Mouse (Mus musculus) CD4-positive, CD25-positive, alpha-beta regulatory T cell, adult 4 months (primary cell): Measurements from ENCODE around the gene Olfr1177-ps. TPM values are rescaled to one million over a fixed set of nuclear protein-coding genes. Genes with fewer than 3 reads are reported as not detected.

ENCODE experiments used
- ATAC-seq: one replicate; pipeline ENCODE4 v1.8.0; 2017
- polyA plus RNA-seq, 2 experiments: library from polyadenylated mRNA; unstranded; fragments of 100-300 nt; shearing (Covaris generic); gene quantifications; one replicate each; pipeline ENCODE4 v1.2.1; 2017

The Olfr1177-ps gene
- not detected for polyA plus RNA-seq

DNA sequence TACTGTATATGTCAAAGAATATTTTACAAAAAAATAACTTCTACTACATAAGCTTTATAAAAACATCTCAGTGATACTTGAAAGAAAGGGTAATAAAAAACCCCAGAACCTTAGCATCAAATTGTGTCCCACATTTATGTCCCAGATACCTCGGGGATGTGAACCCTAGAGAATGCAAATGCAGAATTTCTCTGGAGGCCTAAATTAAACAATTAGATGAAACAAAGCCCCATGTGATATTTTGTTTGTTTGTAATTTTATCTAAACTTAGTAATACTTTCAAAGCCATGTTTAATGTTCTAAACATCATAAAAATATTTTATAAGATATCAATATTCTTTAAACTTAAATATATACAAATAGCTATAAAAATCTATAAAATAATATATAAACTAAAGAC is at the start of gene Olfr1177-ps:
TSS of gene Olfr1177-ps (minus strand) at position 101 of the 400 bp plus-strand sequence.
- ATAC-seq, result no peak

DNA sequence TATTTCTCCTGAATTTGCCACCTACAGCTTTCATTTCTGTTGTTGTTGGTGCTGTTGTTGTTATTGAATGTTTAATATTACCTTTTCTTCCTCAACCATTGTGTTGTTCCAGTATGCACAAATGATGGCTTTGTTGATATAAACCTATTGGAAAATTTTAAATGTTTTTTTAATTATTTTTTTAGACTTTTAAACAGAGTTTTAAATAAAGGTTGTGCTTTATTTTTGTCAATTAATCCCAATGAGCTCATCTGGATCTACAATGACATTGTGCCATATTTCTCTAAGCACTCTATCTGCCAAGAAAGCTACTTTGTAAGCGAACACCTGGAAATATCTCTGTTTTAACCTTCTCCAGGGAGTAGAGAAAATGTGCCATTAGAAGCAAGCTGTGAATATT is 40.5 kb upstream of the Olfr1177-ps start, which contains the start of gene Olfr1178:
TSS of gene Olfr1178 (plus strand) at position 301 of the 400 bp plus-strand sequence.
- ATAC-seq, result no peak

- no peak for ATAC-seq
Measured at GRCm38 (mm10) chr2:88356304-88356703, 10.0 kb upstream of the Olfr1177-ps start.

DNA sequence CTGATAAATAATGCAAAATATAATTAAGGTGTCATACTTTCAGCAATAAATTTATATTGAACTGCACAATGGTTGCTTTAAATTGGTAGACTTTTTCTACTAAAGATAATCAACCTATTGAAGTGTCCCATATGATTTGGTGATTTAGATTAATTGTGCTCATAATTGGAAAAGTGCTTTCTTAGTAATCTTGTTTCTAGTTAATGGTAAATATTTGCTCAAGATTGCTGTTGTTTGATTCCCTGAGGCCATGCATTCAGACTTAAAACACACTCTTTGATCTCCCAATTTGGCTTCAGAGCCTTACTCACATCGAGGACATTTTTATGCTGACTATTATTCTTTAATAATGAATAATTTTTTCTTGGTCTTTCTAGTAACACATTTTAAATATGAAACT is 9.9 kb downstream of the Olfr1177-ps start, which contains the start of gene Olfr1176:
TSS of gene Olfr1176 (plus strand) at position 301 of the 400 bp plus-strand sequence.
- no peak for ATAC-seq

DNA sequence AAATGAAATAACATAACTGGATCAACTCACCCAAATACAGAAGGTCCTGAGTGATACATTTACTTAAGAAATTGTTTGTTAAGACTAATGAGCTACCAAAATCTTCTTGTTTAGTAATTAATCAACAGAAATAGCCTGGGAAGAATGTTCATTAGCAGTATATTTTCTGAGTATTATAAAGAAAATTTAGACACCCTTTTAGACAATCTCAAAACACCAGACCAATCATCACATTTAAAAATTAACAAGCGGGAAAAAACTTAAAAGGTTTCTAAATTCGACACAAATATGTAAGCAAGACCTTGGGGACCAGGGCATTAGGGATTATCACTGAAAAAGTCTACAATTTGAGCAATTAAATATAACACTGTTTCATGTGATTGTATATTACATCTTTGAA is 19.2 kb downstream of the Olfr1177-ps start, which contains the start of gene Olfr1175-ps:
TSS of gene Olfr1175-ps (minus strand) at position 101 of the 400 bp plus-strand sequence.
- no peak for ATAC-seq

- no peak for ATAC-seq
Measured at GRCm38 (mm10) chr2:88315035-88315434, 31.3 kb downstream of the Olfr1177-ps start, which contains the start of gene Olfr1174-ps. Gene Olfr1174-ps (minus strand): TSS chr2:88315135.

Other genes starting within 250 kb of the Olfr1177-ps start
- not detected for gene Olfr1166, start 218.2 kb downstream of the Olfr1177-ps start, polyA plus RNA-seq
- not detected for gene Olfr1167, start 191.3 kb downstream of the Olfr1177-ps start, polyA plus RNA-seq
- not detected for gene Olfr1168, start 164.6 kb downstream of the Olfr1177-ps start, polyA plus RNA-seq
- gene Olfr1170, start 118.2 kb downstream of the Olfr1177-ps start, polyA plus RNA-seq, result not detected
- gene Olfr1173, start 66.6 kb downstream of the Olfr1177-ps start, polyA plus RNA-seq, result under 1 TPM in 1 of 2 experiments, not detected in 1; 0.13 TPM
- gene Olfr1174-ps, start 31.4 kb downstream of the Olfr1177-ps start, polyA plus RNA-seq, result not detected
- not detected for gene Olfr1175-ps, start 19.3 kb downstream of the Olfr1177-ps start, polyA plus RNA-seq
- not detected for gene Olfr1176, start 9.8 kb downstream of the Olfr1177-ps start, polyA plus RNA-seq
- under 1 TPM in 1 of 2 experiments, not detected in 1; 0.17 TPM for gene Olfr1178, start 40.6 kb upstream of the Olfr1177-ps start, polyA plus RNA-seq
- gene Olfr1179, start 60.0 kb upstream of the Olfr1177-ps start, polyA plus RNA-seq, result not detected
- gene Olfr1180, start 72.7 kb upstream of the Olfr1177-ps start, polyA plus RNA-seq, result not detected
- not detected for gene Olfr1181, start 79.7 kb upstream of the Olfr1177-ps start, polyA plus RNA-seq
- not detected for gene Gm13757, start 102.6 kb upstream of the Olfr1177-ps start, polyA plus RNA-seq
- not detected for gene Olfr1183, start 108.4 kb upstream of the Olfr1177-ps start, polyA plus RNA-seq
- not detected for gene Olfr1184, start 137.1 kb upstream of the Olfr1177-ps start, polyA plus RNA-seq
- gene Olfr1185-ps1, start 146.8 kb upstream of the Olfr1177-ps start, polyA plus RNA-seq, result under 1 TPM in 1 of 2 experiments, not detected in 1; 0.44 TPM
- gene Olfr1186, start 172.1 kb upstream of the Olfr1177-ps start, polyA plus RNA-seq, result not detected
- not detected for gene Olfr1188, start 210.4 kb upstream of the Olfr1177-ps start, polyA plus RNA-seq
- gene Olfr1189, start 240.0 kb upstream of the Olfr1177-ps start, polyA plus RNA-seq, result not detected